26 mouse cellular contexts compared by ENCODE assay signal in genomic region chr1:89611521-89611920, GRCm38 (mm10).
DNase-seq lines count a peak whose midpoint lies in the region; ATAC-seq and TF ChIP-seq lines count a peak whose summit lies in the region.
"Had no signal": no experiment of that assay in that cellular context is flagged by ENCODE, and none has a peak within 500 bp of the region (broad histone marks: within the 10 kb centered on the region; RNA-seq: fewer than 3 reads in every experiment).

No protein-coding gene starts in this region.

- ATAC-seq in cerebellum, adult (ENCODE audit: insufficient number of reproducible peaks, low FRiP score, low TSS enrichment) = no peak
- no peak for ATAC-seq in heart, postnatal 0 days (ENCODE audit: insufficient read depth, low read depth)
- ATAC-seq: forebrain, embryonic 14.5 days; forebrain, postnatal 0 days; intestine, postnatal 0 days; Patski had no signal

- no peak overlapping the region for H3K4me2 ChIP-seq in heart, postnatal 0 days (ENCODE audit: low read depth, low read length)
- H3K4me2 ChIP-seq: embryonic facial prominence, embryonic 12.5 days; embryonic facial prominence, embryonic 15.5 days; heart, embryonic 11.5 days; hindbrain, embryonic 12.5 days; hindbrain, embryonic 15.5 days had no signal

- H3K27ac ChIP-seq in heart, postnatal 0 days (ENCODE audit: low read depth) = peak overlapping the region; percentile 31; the same call in 1 of the 2 replicates
- H3K27ac ChIP-seq: embryonic facial prominence, embryonic 12.5 days; embryonic facial prominence, embryonic 15.5 days; hindbrain, embryonic 12.5 days; hindbrain, embryonic 15.5 days had no signal

- no peak overlapping the region for H3K9ac ChIP-seq in heart, postnatal 0 days (replicated peaks; ENCODE audit: low read depth, low read length)
- H3K9ac ChIP-seq: embryonic facial prominence, embryonic 12.5 days; embryonic facial prominence, embryonic 15.5 days; forebrain, postnatal 0 days; hindbrain, embryonic 12.5 days; hindbrain, embryonic 15.5 days had no signal

- peaks cover 14% of the 10 kb centered on the region for H3K4me1 ChIP-seq in heart, postnatal 0 days (ENCODE audit: control insufficient read depth, insufficient read depth)
- H3K4me1 ChIP-seq: embryonic facial prominence, embryonic 12.5 days had no signal

- H3K9me3 ChIP-seq in heart, postnatal 0 days (replicated peaks; ENCODE audit: control insufficient read depth, low read length) = no peaks in the 10 kb centered on the region
- H3K9me3 ChIP-seq: embryonic facial prominence, embryonic 12.5 days; embryonic facial prominence, embryonic 15.5 days; hindbrain, embryonic 12.5 days; hindbrain, embryonic 15.5 days had no signal

- no peak for TF ChIP-seq CTCF in heart, postnatal 0 days (IDR thresholded peaks at IDR 0.05; ENCODE audit: low read depth)

- peak; percentile 68 for DNase-seq in cerebellum, adult 9-11 months
- no peak for DNase-seq in cerebellum, adult 8-10 months
- peak; percentile 59 to 61 for DNase-seq in cerebellum, postnatal 25 days
- DNase-seq in heart, postnatal 0 days (ENCODE audit: low spot score) = no peak
- DNase-seq in heart, postnatal 14 days = no peak
- peak; percentile 79 for DNase-seq in brain, adult 2 months (ENCODE audit: low read depth, low spot score)
- DNase-seq in ovary, postnatal 10 days (ENCODE audit: low spot score) = no peak
- DNase-seq: adrenal gland, postnatal 10 days; adrenal gland, postnatal 36 days; B cell, adult 2 months; forebrain, postnatal 0 days; gastrocnemius, postnatal 10 days; gastrocnemius, postnatal 36 days; heart, postnatal 10 days; kidney, adult 2 months had no signal

- 0 out of 2 replicates have a peak, but pooled peaks cover 21% of the 10 kb centered on the region for H3K36me3 ChIP-seq in heart, postnatal 0 days (replicated peaks; ENCODE audit: control insufficient read depth, insufficient read depth, low read length)
- H3K36me3 ChIP-seq: G1E had no signal

- intact Hi-C loops in heart, postnatal 14 days (cut with DNase I) = no loop called here

- H3K27me3 ChIP-seq in heart, postnatal 0 days (ENCODE audit: control insufficient read depth, insufficient read depth, low read length) = no peaks in the 10 kb centered on the region
- H3K27me3 ChIP-seq: CH12.LX; embryonic facial prominence, embryonic 12.5 days; embryonic facial prominence, embryonic 15.5 days; hindbrain, embryonic 12.5 days; hindbrain, embryonic 15.5 days; Patski had no signal

- WGBS in heart, postnatal 0 days = 73% methylated on average over 6 of the region's 6 CpGs

- TF ChIP-seq EP300 in heart, postnatal 0 days (IDR thresholded peaks at IDR 0.05; ENCODE audit: low read depth) = no peak

- no peak overlapping the region for H3K4me3 ChIP-seq in heart, postnatal 0 days (ENCODE audit: low read depth, low read length)
- H3K4me3 ChIP-seq: embryonic facial prominence, embryonic 12.5 days; embryonic facial prominence, embryonic 15.5 days; hindbrain, embryonic 12.5 days; hindbrain, embryonic 15.5 days had no signal

Comparison
In these comparisons a context has a peak if more than half of its experiments do, and no peak if none do; other contexts are left out.
1. DNase-seq: peak in cerebellum, adult 9-11 months (single experiment), cerebellum, postnatal 25 days (2 of 2) and brain, adult 2 months (single experiment); none in cerebellum, adult 8-10 months (single experiment), heart, postnatal 0 days (single experiment), heart, postnatal 14 days (0 of 2) and ovary, postnatal 10 days (single experiment).